Mouse (Mus musculus) thymus, adult 2 months (tissue): ENCODE data around the gene Dicer1. TPM values are rescaled to one million over a fixed set of nuclear protein-coding genes. Genes with fewer than 3 reads are reported as not detected.

ENCODE experiments used
- DNase-seq: peaks from one replicate; pipeline ENCODE4 v3.0.0; 2021
- H3K27ac ChIP-seq: fragments of 200-500 bp; 2 replicates; pipeline ENCODE4 v1.5.1; 2012; ENCODE audit warnings: low read length, control low read depth; ENCODE audit not compliant: control insufficient read depth, insufficient read depth
- H3K27me3 ChIP-seq: fragments of 200-500 bp; 2 replicates; pipeline ENCODE4 v1.6.1; 2012; ENCODE audit warnings: mild to moderate bottlenecking, low read length, moderate library complexity, mixed read lengths; ENCODE audit not compliant: control insufficient read depth, insufficient read depth
- H3K36me3 ChIP-seq: fragments of 200-500 bp; 2 replicates; pipeline ENCODE4 v1.6.1; 2012; ENCODE audit warnings: mild to moderate bottlenecking, low read length, moderate library complexity; ENCODE audit not compliant: control insufficient read depth, insufficient read depth
- H3K4me1 ChIP-seq: fragments of 200-500 bp; replicated peaks from 2 replicates; pipeline ENCODE4 v1.6.1; 2012; ENCODE audit warnings: low read length; ENCODE audit not compliant: control insufficient read depth, insufficient read depth
- H3K4me3 ChIP-seq: fragments of 200-500 bp; 2 replicates; pipeline ENCODE4 v1.5.1; 2012; ENCODE audit warnings: mild to moderate bottlenecking, low read length, control low read depth, moderate library complexity; ENCODE audit not compliant: control insufficient read depth, insufficient read depth
- CTCF ChIP-seq: fragments of 200-500 bp; IDR thresholded peaks from 2 replicates; pipeline ENCODE4 v1.5.1; 2012; ENCODE audit warnings: mild to moderate bottlenecking, control low read depth, low read length, moderate library complexity, borderline replicate concordance; ENCODE audit not compliant: control insufficient read depth, poor library complexity, insufficient read depth; ENCODE audit errors: extremely low read depth
- POLR2A ChIP-seq: fragments of 200-500 bp; IDR thresholded peaks from 2 replicates; pipeline ENCODE4 v1.6.1; 2012; ENCODE audit warnings: mild to moderate bottlenecking, low read length, control low read depth, moderate library complexity; ENCODE audit not compliant: control insufficient read depth, poor library complexity, insufficient read depth; ENCODE audit errors: extremely low read depth
- WGBS: fragments of 180-500 bp; shearing (Covaris S2); methylation state at CpG from one replicate; pipeline ENCODE4 v1.1.7; 2018; 5-methylcytosine and 5-hydroxymethylcytosine counted together
- polyA plus RNA-seq: library from polyadenylated mRNA; depleted of rRNA; stranded (reverse); fragments of >200 nt; gene quantifications from 2 replicates; pipeline ENCODE4 v1.2.3, GENCODE M21; 2012

Gene Dicer1
- polyA plus RNA-seq, 1 experiment, result 14.8 TPM

- 81% methylated on average over 10 of the region's 10 CpGs for WGBS
- Histone ChIP-seq H3K4me3 (no peak overlapping the region), H3K27me3 (no peaks in the 10 kb centered on the region), H3K27ac (no peak overlapping the region), H3K4me1 (no peaks in the 10 kb centered on the region), H3K36me3 (no peaks in the 10 kb centered on the region)
- no peak for TF ChIP-seq CTCF
- TF ChIP-seq POLR2A, result no peak
- no peak for DNase-seq
These were observed 79.3 kb downstream of the Dicer1 start for GRCm38 (mm10) chr12:104672406-104672805.

- WGBS, result 74% methylated on average over 7 of the region's 7 CpGs
- no peaks in the 10 kb centered on the region for H3K36me3 ChIP-seq
- H3K4me3 ChIP-seq, result no peak overlapping the region
- H3K27me3 ChIP-seq, result no peaks in the 10 kb centered on the region
- H3K27ac ChIP-seq, result no peak overlapping the region
- DNase-seq, result no peak
- no peak for TF ChIP-seq CTCF
- TF ChIP-seq POLR2A, result no peak
- H3K4me1 ChIP-seq, result no peaks in the 10 kb centered on the region
These were observed 83.9 kb downstream of the Dicer1 start for GRCm38 (mm10) chr12:104667846-104668245.

- H3K4me1 ChIP-seq, result no peaks in the 10 kb centered on the region
- H3K27ac ChIP-seq, result no peak overlapping the region
- TF ChIP-seq POLR2A (no peak), CTCF (no peak)
- no peaks in the 10 kb centered on the region for H3K36me3 ChIP-seq
- no peaks in the 10 kb centered on the region for H3K27me3 ChIP-seq
- no peak for DNase-seq
- WGBS, result 81% methylated on average over 6 of the region's 6 CpGs
- no peak overlapping the region for H3K4me3 ChIP-seq
These were observed 85.8 kb downstream of the Dicer1 start for GRCm38 (mm10) chr12:104665951-104666350.

- no peaks in the 10 kb centered on the region for H3K4me1 ChIP-seq
- DNase-seq, result no peak
- TF ChIP-seq POLR2A (no peak), CTCF (no peak)
- H3K27me3 ChIP-seq, result no peaks in the 10 kb centered on the region
- H3K36me3 ChIP-seq, result no peaks in the 10 kb centered on the region
- WGBS, result 88% methylated on average over 9 of the region's 9 CpGs
- no peak overlapping the region for H3K27ac ChIP-seq
- no peak overlapping the region for H3K4me3 ChIP-seq
These were observed 86.2 kb downstream of the Dicer1 start for GRCm38 (mm10) chr12:104665521-104665920.

DNA sequence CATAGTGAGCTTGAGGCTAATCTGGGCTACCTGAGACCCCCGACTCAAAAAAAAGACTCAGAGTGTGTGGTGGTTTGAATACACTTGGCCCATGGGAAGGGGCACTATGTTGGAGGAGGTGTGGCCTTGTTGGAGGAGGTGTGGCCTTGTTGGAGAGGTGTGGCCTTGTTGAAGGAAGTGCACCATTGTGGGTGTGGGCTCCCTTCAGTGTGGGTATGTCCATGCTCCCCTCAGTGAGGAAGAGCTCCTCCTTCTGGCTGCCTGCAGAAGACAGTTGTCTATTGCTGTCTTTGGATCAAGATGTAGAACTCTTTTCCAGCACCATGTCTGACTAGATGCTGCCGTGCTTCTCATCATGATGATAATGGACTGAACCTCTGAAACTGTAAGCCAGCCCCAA is 95.6 kb downstream of the Dicer1 start:
- 99% methylated on average over 2 of the region's 2 CpGs for WGBS
- DNase-seq, result no peak
- TF ChIP-seq POLR2A (no peak), CTCF (no peak)
- no peaks in the 10 kb centered on the region for H3K4me1 ChIP-seq
- no peak overlapping the region for H3K4me3 ChIP-seq
- no peak overlapping the region for H3K27ac ChIP-seq
- H3K36me3 ChIP-seq, result no peaks in the 10 kb centered on the region
- H3K27me3 ChIP-seq, result no peaks in the 10 kb centered on the region

DNA sequence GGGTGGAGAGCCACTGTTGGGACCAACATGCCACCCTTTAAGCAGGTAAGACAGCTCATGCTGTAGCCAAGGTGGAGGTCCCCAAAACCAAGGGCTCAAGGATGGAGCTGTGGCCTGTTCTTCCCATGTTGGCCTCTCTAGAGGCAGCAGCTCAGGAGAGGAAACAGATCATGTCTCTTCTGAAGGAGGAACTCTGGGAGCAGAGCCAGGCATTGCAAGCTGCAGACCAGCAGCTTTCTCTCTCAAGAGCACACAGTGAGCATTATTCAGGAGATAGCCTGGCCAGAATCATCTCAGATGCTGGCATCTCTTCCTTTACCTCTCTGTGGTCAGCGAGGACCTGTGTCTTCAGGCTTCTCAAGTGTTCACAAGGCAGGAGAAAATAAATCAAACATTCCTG is 96.7 kb downstream of the Dicer1 start:
- no peaks in the 10 kb centered on the region for H3K36me3 ChIP-seq
- WGBS, result 83% methylated on average over 1 of the region's 1 CpGs
- no peak overlapping the region for H3K27ac ChIP-seq
- no peaks in the 10 kb centered on the region for H3K27me3 ChIP-seq
- no peak overlapping the region for H3K4me3 ChIP-seq
- TF ChIP-seq POLR2A (no peak), CTCF (no peak)
- H3K4me1 ChIP-seq, result no peaks in the 10 kb centered on the region
- DNase-seq, result no peak

DNA sequence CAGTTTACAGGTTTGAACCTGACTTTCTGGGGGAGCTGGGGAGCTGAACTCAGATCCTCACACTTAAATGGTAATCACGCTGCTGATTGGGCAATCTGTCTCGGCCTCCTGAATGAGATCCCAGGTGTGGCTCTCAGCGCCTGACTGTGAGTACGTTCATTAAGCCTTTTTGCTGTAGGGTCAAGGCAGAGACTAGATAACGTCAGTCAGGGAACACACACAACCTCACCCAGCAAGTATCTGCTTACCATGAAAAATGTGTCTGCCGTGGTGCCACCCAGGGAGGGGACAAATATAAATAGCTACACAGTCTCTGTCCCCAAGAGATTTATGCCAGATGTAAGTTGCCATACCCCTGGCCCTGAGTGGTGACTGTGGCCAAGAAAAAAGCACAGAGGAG is 99.7 kb downstream of the Dicer1 start:
- WGBS, result 68% methylated on average over 6 of the region's 6 CpGs
- Histone ChIP-seq H3K4me1 (no peaks in the 10 kb centered on the region), H3K36me3 (no peaks in the 10 kb centered on the region), H3K27ac (no peak overlapping the region), H3K27me3 (no peaks in the 10 kb centered on the region), H3K4me3 (no peak overlapping the region)
- TF ChIP-seq CTCF, result no peak
- TF ChIP-seq POLR2A, result no peak
- DNase-seq, result no peak
